Mouse (Mus musculus): Measurements from ENCODE around the gene Pnmal1.
"Not testable (repeated sequence)": the region's sequence is repeated elsewhere in the genome, so short reads cannot be mapped to it uniquely, and the experiment has no call there.

DNA sequence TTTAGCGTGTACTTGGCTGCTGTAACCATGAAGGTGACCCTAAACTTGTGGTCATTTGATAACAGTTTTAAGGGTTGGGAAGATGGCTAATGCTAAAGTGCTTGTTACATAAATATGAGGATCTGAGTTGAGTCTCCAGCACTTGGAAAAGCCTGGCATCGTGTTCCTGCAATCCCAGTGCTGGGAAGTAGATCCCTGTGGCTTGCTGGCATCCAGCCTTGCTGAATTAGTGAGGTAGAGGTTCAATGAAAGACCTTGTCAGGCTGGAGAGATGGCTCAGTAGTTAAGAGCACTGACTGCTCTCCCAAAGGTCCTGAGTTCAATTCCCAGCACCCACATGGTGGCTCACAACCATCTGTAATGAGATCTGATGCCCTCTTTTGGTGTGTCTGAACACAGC lies 5.7 kb upstream of the Pnmal1 start:
- TF ChIP-seq CTCF, EP300 (IDR thresholded peaks at IDR 0.05; ENCODE audit: low read depth): not testable (repeated sequence)

Data from heart, postnatal 0 days (tissue).